8 mouse cellular contexts compared by ENCODE assay signal in the genomic region with DNA sequence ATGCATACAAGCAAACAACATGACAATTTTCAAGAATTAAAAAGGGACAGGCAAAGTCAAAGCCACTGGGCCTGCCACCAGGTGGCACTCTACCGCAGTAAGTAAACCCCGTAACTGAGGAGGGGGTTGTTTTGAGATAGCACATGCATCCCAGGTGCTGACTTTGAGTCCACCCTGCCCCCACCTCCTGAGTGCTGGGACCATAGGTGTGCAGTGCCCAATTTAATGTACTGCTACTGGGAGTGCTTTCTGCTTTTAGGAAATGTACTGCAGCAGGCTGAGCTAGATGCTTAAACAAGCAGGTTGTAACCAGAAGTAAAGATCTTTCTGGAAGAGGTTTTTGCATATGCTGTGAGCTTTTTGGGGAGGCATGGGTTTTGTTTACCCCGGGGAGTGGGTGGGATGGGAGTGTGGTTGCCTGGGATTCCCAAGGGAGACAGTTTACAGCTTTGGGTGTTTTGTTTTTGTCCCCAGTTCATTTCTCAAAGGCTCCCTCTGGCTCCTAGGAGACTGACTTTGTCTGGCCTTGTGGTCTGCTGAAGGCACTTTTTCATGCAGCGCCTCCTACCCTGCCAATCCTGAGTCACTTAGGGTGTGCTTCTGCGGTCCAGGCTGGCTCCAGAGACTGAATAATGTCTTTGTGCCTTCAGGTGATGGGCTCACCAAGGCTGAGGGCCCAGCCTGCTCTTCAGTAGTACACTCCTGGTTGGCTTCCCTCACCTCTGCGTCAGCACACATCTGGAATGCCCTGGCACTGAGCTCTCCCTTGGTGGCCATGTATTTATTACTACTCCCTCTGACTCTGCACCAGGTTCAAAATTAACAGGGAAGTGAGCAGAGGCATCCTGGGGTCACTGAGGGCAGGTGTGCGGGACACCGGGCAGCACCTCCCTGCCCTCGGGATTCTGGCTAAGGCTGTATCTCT. TPM values are rescaled to one million over a fixed set of nuclear protein-coding genes. Genes with fewer than 3 reads are reported as not detected.
A peak's percentile ranks its signal among the peaks of the same experiment; 100 is the strongest.
DNase-seq lines count a peak whose midpoint lies in the region; ATAC-seq and TF ChIP-seq lines count a peak whose summit lies in the region.

No protein-coding gene starts in this region.

- H3K36me3 ChIP-seq in kidney, embryonic 16.5 days (ENCODE audit: insufficient read depth, low read length): peaks cover 37% of the 10 kb centered on the region
- peaks cover 44 to 55% of the 10 kb centered on the region in 2 experiments for H3K36me3 ChIP-seq in CH12.LX (replicated peaks in 1 of 2; ENCODE audit: control insufficient read depth in 1 of 2, insufficient read depth in 1 of 2, low read length in 1 of 2)
- H3K36me3 ChIP-seq in embryonic facial prominence, embryonic 15.5 days: peaks cover 38% of the 10 kb centered on the region
- H3K36me3 ChIP-seq in limb, embryonic 14.5 days (ENCODE audit: control insufficient read depth, insufficient read depth, low read length): peaks cover 40% of the 10 kb centered on the region
- H3K36me3 ChIP-seq in small intestine, adult 2 months (ENCODE audit: control insufficient read depth, insufficient read depth, low read length): peaks cover 28% of the 10 kb centered on the region

- H3K4me3 ChIP-seq in kidney, embryonic 16.5 days (ENCODE audit: low read length): no peak overlapping the region
- H3K4me3 ChIP-seq in CH12.LX (replicated peaks in 1 of 3; ENCODE audit: low read depth in 2 of 3, low read length in 2 of 3, poor library complexity in 1 of 3): no peak overlapping the region
- H3K4me3 ChIP-seq in embryonic facial prominence, embryonic 15.5 days (replicated peaks): no peak overlapping the region
- no peak overlapping the region for H3K4me3 ChIP-seq in limb, embryonic 14.5 days (replicated peaks; ENCODE audit: low read length)
- H3K4me3 ChIP-seq in small intestine, adult 2 months (ENCODE audit: low read depth, low read length): no peak overlapping the region

- DNase-seq in kidney, adult 11 months: peak; percentile 71
- DNase-seq in CH12.LX (ENCODE audit: extremely low read depth) (peak; percentile 72), ZHBTc4 (ENCODE audit: low read depth, low spot score) (peak; percentile 87)
- DNase-seq in limb, embryonic 14.5 days (ENCODE audit: low spot score): peak; percentile 64
- no peak for DNase-seq in ovary, postnatal 14 days (ENCODE audit: low spot score)

- H3K27ac ChIP-seq in kidney, embryonic 16.5 days (ENCODE audit: low read length): no peak overlapping the region
- H3K27ac ChIP-seq in CH12.LX (ENCODE audit: insufficient read depth, low read depth): peak overlapping the region; percentile 36
- H3K27ac ChIP-seq in embryonic facial prominence, embryonic 15.5 days (replicated peaks): 0 out of 2 replicates have a peak overlapping the region, but pooled peaks have one; percentile 4
- no peak overlapping the region for H3K27ac ChIP-seq in limb, embryonic 14.5 days (replicated peaks; ENCODE audit: low read depth, low read length)
- H3K27ac ChIP-seq in small intestine, adult 2 months (ENCODE audit: insufficient read depth, low read depth, low read length): no peak overlapping the region

- peak; percentile 57 for TF ChIP-seq POLR2A in CH12.LX (IDR thresholded peaks at IDR 0.05; ENCODE audit: low read depth, low read length)
- TF ChIP-seq POLR2A in limb, embryonic 14.5 days (IDR thresholded peaks at IDR 0.05; ENCODE audit: borderline replicate concordance, extremely low read depth, insufficient read depth, insufficient read length): no peak
- no peak for TF ChIP-seq POLR2A in small intestine, adult 2 months (IDR thresholded peaks at IDR 0.05; ENCODE audit: low read depth, low read length)

- H3K4me2 ChIP-seq in kidney, embryonic 16.5 days (replicated peaks; ENCODE audit: low read depth, low read length): no peak overlapping the region
- no peak overlapping the region for H3K4me2 ChIP-seq in CH12.LX (ENCODE audit: insufficient read depth, low read depth, poor library complexity, severe bottlenecking)
- H3K4me2 ChIP-seq in embryonic facial prominence, embryonic 15.5 days (replicated peaks): no peak overlapping the region
- H3K4me2 ChIP-seq in limb, embryonic 14.5 days (replicated peaks; ENCODE audit: low read depth, low read length, severe bottlenecking): no peak overlapping the region

- no peak for ATAC-seq in kidney, embryonic 16.5 days (ENCODE audit: low FRiP score, low TSS enrichment)
- no peak for ATAC-seq in embryonic facial prominence, embryonic 15.5 days (ENCODE audit: insufficient number of reproducible peaks, low FRiP score, low TSS enrichment, low read depth)
- no peak for ATAC-seq in limb, embryonic 14.5 days (ENCODE audit: low FRiP score, low read depth)

- H3K27me3 ChIP-seq in kidney, embryonic 16.5 days (ENCODE audit: insufficient read depth, low read length): no peaks in the 10 kb centered on the region
- no peaks in the 10 kb centered on the region for H3K27me3 ChIP-seq in CH12.LX (replicated peaks)
- no peaks in the 10 kb centered on the region for H3K27me3 ChIP-seq in embryonic facial prominence, embryonic 15.5 days
- no peaks in the 10 kb centered on the region for H3K27me3 ChIP-seq in limb, embryonic 14.5 days (ENCODE audit: control insufficient read depth, insufficient read depth, low read length)
- no peaks in the 10 kb centered on the region for H3K27me3 ChIP-seq in small intestine, adult 2 months (ENCODE audit: control insufficient read depth, insufficient read depth, low read length)

- peaks cover 37% of the 10 kb centered on the region for H3K4me1 ChIP-seq in kidney, embryonic 16.5 days (ENCODE audit: insufficient read depth, low read length)
- peaks cover 12 to 61% of the 10 kb centered on the region in 2 experiments for H3K4me1 ChIP-seq in CH12.LX (ENCODE audit: control insufficient read depth in 1 of 2, insufficient read depth in 2 of 2)
- H3K4me1 ChIP-seq in embryonic facial prominence, embryonic 15.5 days: peaks cover 51% of the 10 kb centered on the region
- peaks cover 23% of the 10 kb centered on the region for H3K4me1 ChIP-seq in limb, embryonic 14.5 days (ENCODE audit: control insufficient read depth, insufficient read depth, low read length)
- H3K4me1 ChIP-seq in small intestine, adult 2 months (ENCODE audit: control insufficient read depth, insufficient read depth, insufficient read length, low read length): peaks cover 39% of the 10 kb centered on the region

- no peak overlapping the region for H3K9ac ChIP-seq in kidney, embryonic 16.5 days (replicated peaks; ENCODE audit: low read length)
- no peak overlapping the region for H3K9ac ChIP-seq in CH12.LX (ENCODE audit: insufficient read depth, low read depth)
- H3K9ac ChIP-seq in embryonic facial prominence, embryonic 15.5 days: no peak overlapping the region
- H3K9ac ChIP-seq in limb, embryonic 14.5 days (ENCODE audit: low read depth, low read length, severe bottlenecking): no peak overlapping the region

- dilution Hi-C loops in CH12.LX (cut with MboI; ENCODE audit: extremely low pct_ligation_motif_present, extremely low pct_unique_long_range_greater_than_20kb, low sequenced_read_pairs): no loop called here

- no peaks in the 10 kb centered on the region for H3K9me3 ChIP-seq in kidney, embryonic 16.5 days (ENCODE audit: low read length)
- no peaks in the 10 kb centered on the region for H3K9me3 ChIP-seq in CH12.LX (replicated peaks; ENCODE audit: low read length)
- no peaks in the 10 kb centered on the region for H3K9me3 ChIP-seq in embryonic facial prominence, embryonic 15.5 days (replicated peaks)
- H3K9me3 ChIP-seq in limb, embryonic 14.5 days (ENCODE audit: control insufficient read depth, low read length): no peaks in the 10 kb centered on the region

- peak; percentile 18 for TF ChIP-seq RAD21 in CH12.LX (IDR thresholded peaks at IDR 0.05; ENCODE audit: low read depth, low read length)

- H3K79me2 ChIP-seq in CH12.LX (replicated peaks; ENCODE audit: control insufficient read depth, extremely low read depth, insufficient read depth, poor library complexity, severe bottlenecking): peaks cover 32% of the 10 kb centered on the region

- WGBS in kidney, embryonic 16.5 days: 62% methylated on average over 9 of the region's 9 CpGs
- WGBS in embryonic facial prominence, embryonic 15.5 days: 59% methylated on average over 9 of the region's 9 CpGs
- WGBS in limb, embryonic 14.5 days: 57% methylated on average over 9 of the region's 9 CpGs
- WGBS in small intestine, adult 2 months: 53% methylated on average over 9 of the region's 9 CpGs

- peak; percentile 75 to 76; a peak in 3 of 4 replicates for TF ChIP-seq CTCF in CH12.LX (conservative IDR thresholded peaks at IDR 0.05 in 1 of 2, IDR thresholded peaks at IDR 0.05 in 1 of 2; ENCODE audit: low read depth in 2 of 2, low read length in 2 of 2)
- peak; percentile 90; the same call in 1 of the 2 replicates for TF ChIP-seq CTCF in small intestine, adult 2 months (IDR thresholded peaks at IDR 0.05; ENCODE audit: extremely low read depth, insufficient read length, insufficient replicate concordance, low read depth, low read length)

- TF ChIP-seq EP300 in CH12.LX (IDR thresholded peaks at IDR 0.05; ENCODE audit: low read length): no peak

- in situ Hi-C loops in CH12.LX (cut with MboI; ENCODE audit: low pct_ligation_motif_present, low pct_unique_long_range_greater_than_20kb, low sequenced_read_pairs): loop anchor here (5.0 to 25.0 kb wide), 2 partner anchors 59 to 961 kb away; partner anchors contain the start of gene Cpsf4l

RNA-seq across cellular contexts. Expression of gene Ttyh2, which starts 2.2 kb away (rescaled TPM):
- 20.4 and 21.5 TPM in 2 replicates for polyA plus RNA-seq in kidney, embryonic 16.5 days (2015; fragmentation: Nextera tagmentation; extraction: Ambion mirVana)
- total RNA-seq in CH12.LX (2012; rRNA removed) (1.4 TPM in 2 replicates), CH12.LX (2014; rRNA removed) (0.82 and 1.2 TPM in 2 replicates)
- polyA plus RNA-seq in CH12.LX (2012; ENCODE audit: insufficient read length, low read depth): 2.4 TPM in 2 replicates
- 31.5 and 36.4 TPM in 2 replicates for polyA plus RNA-seq in embryonic facial prominence, embryonic 15.5 days (2015; fragmentation: Nextera tagmentation; extraction: Ambion mirVana)
- 16.9 and 21.3 TPM in 2 replicates for polyA plus RNA-seq in limb, embryonic 14.5 days (2012; rRNA removed)
- polyA plus RNA-seq in limb, embryonic 14.5 days (2014; fragmentation: Nextera tagmentation; extraction: Ambion mirVana): 21.7 and 25.9 TPM in 2 replicates
- 63.4 and 130 TPM in 2 replicates for polyA plus RNA-seq in small intestine, adult 2 months (2012; rRNA removed)

RNA-seq across cellular contexts. Expression of gene Rpl38, which starts 4.7 kb away (rescaled TPM):
- polyA plus RNA-seq in kidney, embryonic 16.5 days (2015; fragmentation: Nextera tagmentation; extraction: Ambion mirVana): 802 and 841 TPM in 2 replicates
- total RNA-seq in CH12.LX (2012; rRNA removed) (5,484 and 5,556 TPM in 2 replicates), CH12.LX (2014; rRNA removed) (3,381 and 4,204 TPM in 2 replicates)
- polyA plus RNA-seq in CH12.LX (2012; ENCODE audit: insufficient read length, low read depth): 1,021 and 1,435 TPM in 2 replicates
- 993 and 1,020 TPM in 2 replicates for polyA plus RNA-seq in embryonic facial prominence, embryonic 15.5 days (2015; fragmentation: Nextera tagmentation; extraction: Ambion mirVana)
- polyA plus RNA-seq in limb, embryonic 14.5 days (2012; rRNA removed): 1,565 and 2,419 TPM in 2 replicates
- polyA plus RNA-seq in limb, embryonic 14.5 days (2014; fragmentation: Nextera tagmentation; extraction: Ambion mirVana): 1,011 and 1,139 TPM in 2 replicates
- 103 and 130 TPM in 2 replicates for polyA plus RNA-seq in small intestine, adult 2 months (2012; rRNA removed)

RNA-seq across cellular contexts. Expression of gene Dnaic2, which starts 54.2 kb away (rescaled TPM):
- 0.44 and 0.46 TPM in 2 replicates for polyA plus RNA-seq in kidney, embryonic 16.5 days (2015; fragmentation: Nextera tagmentation; extraction: Ambion mirVana)
- total RNA-seq in CH12.LX (2012; rRNA removed) (0.17 and 0.59 TPM in 2 replicates), CH12.LX (2014; rRNA removed) (0.93 and 1.2 TPM in 2 replicates)
- 0.45 and 0.83 TPM in 2 replicates for polyA plus RNA-seq in CH12.LX (2012; ENCODE audit: insufficient read length, low read depth)
- 8.0 and 13.2 TPM in 2 replicates for polyA plus RNA-seq in embryonic facial prominence, embryonic 15.5 days (2015; fragmentation: Nextera tagmentation; extraction: Ambion mirVana)
- 1.6 and 1.7 TPM in 2 replicates for polyA plus RNA-seq in limb, embryonic 14.5 days (2012; rRNA removed)
- polyA plus RNA-seq in limb, embryonic 14.5 days (2014; fragmentation: Nextera tagmentation; extraction: Ambion mirVana): 0.55 and 0.86 TPM in 2 replicates
- polyA plus RNA-seq in small intestine, adult 2 months (2012; rRNA removed): 0.30 and 0.56 TPM in 2 replicates

Comparison
In these comparisons a context has a peak if more than half of its experiments do, and no peak if none do; other contexts are left out.
1. H3K27ac ChIP-seq: peak in CH12.LX (single experiment) and embryonic facial prominence, embryonic 15.5 days (single experiment); none in kidney, embryonic 16.5 days (single experiment), limb, embryonic 14.5 days (single experiment) and small intestine, adult 2 months (single experiment).